Mouse (Mus musculus): ENCODE measurements at regions not wholly inside any gene's neighbourhood (a gene's known extent, or its start where the extent isn't known, plus 50 kb on each side); places are given as distances from the start of the nearest gene placed in this dataset.
A peak's percentile ranks its signal among the peaks of the same experiment; 100 is the strongest.

- no peak overlapping the region for H3K4me2 ChIP-seq
- ATAC-seq (ENCODE audit: borderline replicate concordance, extremely low read depth, low FRiP score, low TSS enrichment): no peak
- H3K9ac ChIP-seq: no peak overlapping the region
- H3K4me3 ChIP-seq: no peak overlapping the region
- WGBS: 90% methylated on average over 2 of the region's 2 CpGs
- H3K36me3 ChIP-seq: no peaks in the 10 kb centered on the region
- no peaks in the 10 kb centered on the region for H3K9me3 ChIP-seq
- peaks cover 14% of the 10 kb centered on the region for H3K4me1 ChIP-seq
- H3K27ac ChIP-seq: no peak overlapping the region
- no peaks in the 10 kb centered on the region for H3K27me3 ChIP-seq
These were observed 76.9 kb downstream of the Pxdc1 start for GRCm38 (mm10) chr13:34576392-34576791.

- no peaks in the 10 kb centered on the region for H3K9me3 ChIP-seq
- ATAC-seq (ENCODE audit: borderline replicate concordance, extremely low read depth, low FRiP score, low TSS enrichment): peak; percentile 23; the same call in 1 of the 2 replicates
- no peak overlapping the region for H3K4me3 ChIP-seq
- H3K9ac ChIP-seq: no peak overlapping the region
- H3K4me2 ChIP-seq: no peak overlapping the region
- no peak overlapping the region for H3K27ac ChIP-seq
- peaks cover 14% of the 10 kb centered on the region for H3K4me1 ChIP-seq
- WGBS: 16% methylated on average over 1 of the region's 1 CpGs
- H3K27me3 ChIP-seq: no peaks in the 10 kb centered on the region
- H3K36me3 ChIP-seq: no peaks in the 10 kb centered on the region
These were observed 77.3 kb downstream of the Pxdc1 start for GRCm38 (mm10) chr13:34575997-34576314.

- Histone ChIP-seq H3K4me2 (no peak overlapping the region), H3K27ac (no peak overlapping the region), H3K4me1 (peaks cover 14% of the 10 kb centered on the region), H3K36me3 (no peaks in the 10 kb centered on the region), H3K27me3 (no peaks in the 10 kb centered on the region), H3K9me3 (no peaks in the 10 kb centered on the region), H3K9ac (no peak overlapping the region), H3K4me3 (no peak overlapping the region)
- ATAC-seq (ENCODE audit: borderline replicate concordance, extremely low read depth, low FRiP score, low TSS enrichment): peak; percentile 94
- WGBS: 33% methylated on average over 2 of the region's 2 CpGs
These were observed 77.9 kb downstream of the Pxdc1 start for GRCm38 (mm10) chr13:34575179-34575996.

GRCm38 (mm10) chr13:34569312-34569711 lies 84.0 kb downstream of the Pxdc1 start:
- no peak for ATAC-seq (ENCODE audit: borderline replicate concordance, extremely low read depth, low FRiP score, low TSS enrichment)
- H3K9me3 ChIP-seq: no peaks in the 10 kb centered on the region
- H3K9ac ChIP-seq: no peak overlapping the region
- H3K4me3 ChIP-seq: no peak overlapping the region
- H3K27ac ChIP-seq: no peak overlapping the region
- no peaks in the 10 kb centered on the region for H3K36me3 ChIP-seq
- no peak overlapping the region for H3K4me2 ChIP-seq
- WGBS: 83% methylated on average over 2 of the region's 2 CpGs
- peaks cover 8% of the 10 kb centered on the region; the same call in 1 of the 2 replicates for H3K4me1 ChIP-seq
- no peaks in the 10 kb centered on the region for H3K27me3 ChIP-seq

- H3K4me1 ChIP-seq: peaks cover 8% of the 10 kb centered on the region; the same call in 1 of the 2 replicates
- H3K4me3 ChIP-seq: no peak overlapping the region
- ATAC-seq (ENCODE audit: borderline replicate concordance, extremely low read depth, low FRiP score, low TSS enrichment): no peak
- H3K9ac ChIP-seq: no peak overlapping the region
- no peak overlapping the region for H3K4me2 ChIP-seq
- no peak overlapping the region for H3K27ac ChIP-seq
- no peaks in the 10 kb centered on the region for H3K9me3 ChIP-seq
- WGBS: 75% methylated on average over 1 of the region's 1 CpGs
- H3K27me3 ChIP-seq: no peaks in the 10 kb centered on the region
- H3K36me3 ChIP-seq: no peaks in the 10 kb centered on the region
These were observed 86.6 kb downstream of the Pxdc1 start for GRCm38 (mm10) chr13:34566687-34567086.

GRCm38 (mm10) chr13:34550130-34550884 lies 103.0 kb downstream of the Pxdc1 start:
- 28% methylated on average over 5 of the region's 5 CpGs for WGBS
- H3K36me3 ChIP-seq: no peaks in the 10 kb centered on the region
- no peaks in the 10 kb centered on the region for H3K4me1 ChIP-seq
- no peak for ATAC-seq (ENCODE audit: borderline replicate concordance, extremely low read depth, low FRiP score, low TSS enrichment)
- H3K9ac ChIP-seq: no peak overlapping the region
- no peaks in the 10 kb centered on the region for H3K9me3 ChIP-seq
- H3K27me3 ChIP-seq: no peaks in the 10 kb centered on the region
- no peak overlapping the region for H3K4me3 ChIP-seq
- H3K27ac ChIP-seq: no peak overlapping the region
- H3K4me2 ChIP-seq: no peak overlapping the region

- Histone ChIP-seq H3K9ac (no peak overlapping the region), H3K27ac (no peak overlapping the region), H3K36me3 (no peaks in the 10 kb centered on the region), H3K4me3 (no peak overlapping the region), H3K9me3 (no peaks in the 10 kb centered on the region), H3K27me3 (no peaks in the 10 kb centered on the region), H3K4me1 (no peaks in the 10 kb centered on the region), H3K4me2 (no peak overlapping the region)
- WGBS: 78% methylated on average over 2 of the region's 2 CpGs
- ATAC-seq (ENCODE audit: borderline replicate concordance, extremely low read depth, low FRiP score, low TSS enrichment): no peak
These were observed 112.6 kb downstream of the Pxdc1 start for GRCm38 (mm10) chr13:34540646-34541045.

GRCm38 (mm10) chr13:34533896-34534295 lies 119.4 kb downstream of the Pxdc1 start:
- Histone ChIP-seq H3K27ac (no peak overlapping the region), H3K36me3 (no peaks in the 10 kb centered on the region), H3K9ac (no peak overlapping the region), H3K4me1 (no peaks in the 10 kb centered on the region), H3K4me3 (no peak overlapping the region), H3K27me3 (no peaks in the 10 kb centered on the region), H3K9me3 (no peaks in the 10 kb centered on the region), H3K4me2 (no peak overlapping the region)
- no peak for ATAC-seq (ENCODE audit: borderline replicate concordance, extremely low read depth, low FRiP score, low TSS enrichment)
- WGBS: 75% methylated on average over 2 of the region's 2 CpGs

GRCm38 (mm10) chr13:34511332-34511731 lies 142.0 kb downstream of the Pxdc1 start:
- WGBS: 75% methylated on average over 3 of the region's 3 CpGs
- Histone ChIP-seq H3K9me3 (no peaks in the 10 kb centered on the region), H3K36me3 (no peaks in the 10 kb centered on the region), H3K4me3 (no peak overlapping the region), H3K27me3 (no peaks in the 10 kb centered on the region), H3K9ac (no peak overlapping the region), H3K27ac (no peak overlapping the region), H3K4me2 (no peak overlapping the region), H3K4me1 (no peaks in the 10 kb centered on the region)
- no peak for ATAC-seq (ENCODE audit: borderline replicate concordance, extremely low read depth, low FRiP score, low TSS enrichment)

- Histone ChIP-seq H3K27ac (no peak overlapping the region), H3K4me2 (no peak overlapping the region), H3K9me3 (no peaks in the 10 kb centered on the region), H3K4me3 (no peak overlapping the region), H3K9ac (no peak overlapping the region), H3K36me3 (no peaks in the 10 kb centered on the region), H3K4me1 (no peaks in the 10 kb centered on the region), H3K27me3 (no peaks in the 10 kb centered on the region)
- no peak for ATAC-seq (ENCODE audit: borderline replicate concordance, extremely low read depth, low FRiP score, low TSS enrichment)
- WGBS: 74% methylated on average over 2 of the region's 2 CpGs
These were observed 146.1 kb downstream of the Pxdc1 start for GRCm38 (mm10) chr13:34507224-34507623.

GRCm38 (mm10) chr13:34505861-34506260 lies 147.4 kb downstream of the Pxdc1 start:
- Histone ChIP-seq H3K4me3 (no peak overlapping the region), H3K9ac (no peak overlapping the region), H3K27ac (no peak overlapping the region), H3K4me1 (no peaks in the 10 kb centered on the region), H3K36me3 (no peaks in the 10 kb centered on the region), H3K27me3 (no peaks in the 10 kb centered on the region), H3K9me3 (no peaks in the 10 kb centered on the region), H3K4me2 (no peak overlapping the region)
- ATAC-seq (ENCODE audit: borderline replicate concordance, extremely low read depth, low FRiP score, low TSS enrichment): no peak
- WGBS: 63% methylated on average over 2 of the region's 2 CpGs

- WGBS: 83% methylated on average over 3 of the region's 3 CpGs
- ATAC-seq (ENCODE audit: borderline replicate concordance, extremely low read depth, low FRiP score, low TSS enrichment): no peak
These were observed 148.4 kb downstream of the Pxdc1 start for GRCm38 (mm10) chr13:34504879-34505278.

More at GRCm38 (mm10) chr13:34504879-34505278, 148.4 kb downstream of the Pxdc1 start:
- H3K36me3 ChIP-seq: no peaks in the 10 kb centered on the region
- H3K27ac ChIP-seq: no peak overlapping the region
- H3K4me3 ChIP-seq: no peak overlapping the region
- no peaks in the 10 kb centered on the region for H3K4me1 ChIP-seq
- no peaks in the 10 kb centered on the region for H3K9me3 ChIP-seq
- no peaks in the 10 kb centered on the region for H3K27me3 ChIP-seq
- H3K9ac ChIP-seq: no peak overlapping the region
- no peak overlapping the region for H3K4me2 ChIP-seq

Measured in lung, embryonic 15.5 days (tissue).